Mouse (Mus musculus): ENCODE measurements at regions not wholly inside any gene's neighbourhood (a gene's known extent, or its start where the extent isn't known, plus 50 kb on each side); places are given as distances from the start of the nearest gene placed in this dataset.

- DNase-seq (ENCODE audit: low spot score), result no peak
Observed at GRCm38 (mm10) chr11:90088473-90088872, 58.3 kb downstream of the Tmem100 start.

GRCm38 (mm10) chr11:90094052-90094451, 63.9 kb downstream of the Tmem100 start:
- DNase-seq (ENCODE audit: low spot score), result no peak

GRCm38 (mm10) chr11:90094700-90095355, 64.7 kb downstream of the Tmem100 start:
- no peak for DNase-seq (ENCODE audit: low spot score)

- DNase-seq (ENCODE audit: low spot score), result no peak
Observed at GRCm38 (mm10) chr11:90098471-90098870, 68.3 kb downstream of the Tmem100 start.

- DNase-seq (ENCODE audit: low spot score), result no peak
Observed at GRCm38 (mm10) chr11:90099178-90099577, 69.0 kb downstream of the Tmem100 start.

GRCm38 (mm10) chr11:90100161-90100560, 70.0 kb downstream of the Tmem100 start:
- DNase-seq (ENCODE audit: low spot score), result no peak

GRCm38 (mm10) chr11:90101284-90101683, 71.1 kb downstream of the Tmem100 start:
- DNase-seq (ENCODE audit: low spot score), result no peak

GRCm38 (mm10) chr11:90106063-90106798, 76.1 kb downstream of the Tmem100 start:
- DNase-seq (ENCODE audit: low spot score), result no peak

GRCm38 (mm10) chr11:90109681-90110111, 77.8 kb upstream of the Gm45716 start:
- peak; percentile 56 for DNase-seq (ENCODE audit: low spot score)

- DNase-seq (ENCODE audit: low spot score), result no peak
Observed at GRCm38 (mm10) chr11:90110170-90110569, 77.3 kb upstream of the Gm45716 start.

GRCm38 (mm10) chr11:90112174-90112573, 75.3 kb upstream of the Gm45716 start:
- no peak for DNase-seq (ENCODE audit: low spot score)

- DNase-seq (ENCODE audit: low spot score), result no peak
Observed at GRCm38 (mm10) chr11:90116676-90117663, 70.5 kb upstream of the Gm45716 start.

GRCm38 (mm10) chr11:90117664-90118295, 69.7 kb upstream of the Gm45716 start:
- no peak for DNase-seq (ENCODE audit: low spot score)

- DNase-seq (ENCODE audit: low spot score), result no peak
Observed at GRCm38 (mm10) chr11:90121902-90122301, 65.6 kb upstream of the Gm45716 start.

- DNase-seq (ENCODE audit: low spot score), result peak; percentile 46
Observed at GRCm38 (mm10) chr11:90122709-90123108, 64.8 kb upstream of the Gm45716 start.

- no peak for DNase-seq (ENCODE audit: low spot score)
Observed at GRCm38 (mm10) chr11:90123851-90124250, 63.6 kb upstream of the Gm45716 start.

- DNase-seq (ENCODE audit: low spot score), result no peak
Observed at GRCm38 (mm10) chr11:90126289-90126688, 61.2 kb upstream of the Gm45716 start.

GRCm38 (mm10) chr11:90128865-90129415, 58.5 kb upstream of the Gm45716 start:
- DNase-seq (ENCODE audit: low spot score), result no peak

- DNase-seq (ENCODE audit: low spot score), result no peak
Observed at GRCm38 (mm10) chr11:90129793-90130624, 57.5 kb upstream of the Gm45716 start.

- no peak for DNase-seq (ENCODE audit: low spot score)
Observed at GRCm38 (mm10) chr11:90130635-90131034, 56.8 kb upstream of the Gm45716 start.

- DNase-seq (ENCODE audit: low spot score), result no peak
Observed at GRCm38 (mm10) chr11:90132579-90132978, 54.9 kb upstream of the Gm45716 start.

All from retina, embryonic 14.5 days (tissue).